Mouse (Mus musculus): ENCODE results near the gene Klhl21.

Klhl21 gene

DNA sequence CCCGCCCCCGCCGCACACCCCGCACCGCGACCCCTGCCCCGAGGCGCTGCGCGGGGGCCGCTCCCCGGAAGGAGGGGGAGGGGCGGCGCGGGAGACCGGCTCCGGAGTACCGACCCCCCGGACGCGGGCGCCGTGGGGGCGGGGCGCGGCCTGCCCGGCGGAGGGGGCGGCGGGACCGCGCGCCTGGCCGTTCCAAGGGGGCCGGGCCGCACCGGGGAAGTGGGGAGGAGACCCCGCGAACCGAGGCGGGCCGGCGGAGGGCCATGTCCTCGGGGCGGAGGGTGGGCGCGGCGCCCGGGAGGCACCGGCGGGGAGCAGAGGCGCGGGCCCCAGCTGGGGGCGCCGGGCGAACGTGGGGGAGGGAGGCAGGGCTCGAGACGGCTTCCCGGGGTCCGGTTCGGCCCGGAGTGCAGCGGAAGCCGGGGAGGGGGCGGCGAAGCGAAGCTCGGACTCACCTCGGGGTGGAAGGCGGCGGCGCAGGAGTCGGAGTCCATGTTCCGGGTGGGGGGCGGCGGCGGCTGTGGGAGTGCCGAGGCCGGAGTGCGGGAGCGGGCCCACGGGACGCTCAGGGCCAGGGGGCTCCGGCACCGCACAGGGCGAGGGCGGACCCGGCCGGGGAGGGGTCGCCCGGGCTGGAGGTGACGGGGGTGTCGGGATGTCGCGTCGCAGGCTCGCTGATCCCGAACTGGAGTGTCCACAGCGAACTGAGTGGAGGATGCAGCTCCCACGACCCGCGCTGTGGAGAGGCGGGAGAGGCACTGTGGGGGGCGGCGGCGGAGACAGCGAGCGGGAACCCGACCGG, 13.0 kb upstream of the Klhl21 start:
- DNase-seq (ENCODE audit: low read depth, low spot score): no peak

DNA sequence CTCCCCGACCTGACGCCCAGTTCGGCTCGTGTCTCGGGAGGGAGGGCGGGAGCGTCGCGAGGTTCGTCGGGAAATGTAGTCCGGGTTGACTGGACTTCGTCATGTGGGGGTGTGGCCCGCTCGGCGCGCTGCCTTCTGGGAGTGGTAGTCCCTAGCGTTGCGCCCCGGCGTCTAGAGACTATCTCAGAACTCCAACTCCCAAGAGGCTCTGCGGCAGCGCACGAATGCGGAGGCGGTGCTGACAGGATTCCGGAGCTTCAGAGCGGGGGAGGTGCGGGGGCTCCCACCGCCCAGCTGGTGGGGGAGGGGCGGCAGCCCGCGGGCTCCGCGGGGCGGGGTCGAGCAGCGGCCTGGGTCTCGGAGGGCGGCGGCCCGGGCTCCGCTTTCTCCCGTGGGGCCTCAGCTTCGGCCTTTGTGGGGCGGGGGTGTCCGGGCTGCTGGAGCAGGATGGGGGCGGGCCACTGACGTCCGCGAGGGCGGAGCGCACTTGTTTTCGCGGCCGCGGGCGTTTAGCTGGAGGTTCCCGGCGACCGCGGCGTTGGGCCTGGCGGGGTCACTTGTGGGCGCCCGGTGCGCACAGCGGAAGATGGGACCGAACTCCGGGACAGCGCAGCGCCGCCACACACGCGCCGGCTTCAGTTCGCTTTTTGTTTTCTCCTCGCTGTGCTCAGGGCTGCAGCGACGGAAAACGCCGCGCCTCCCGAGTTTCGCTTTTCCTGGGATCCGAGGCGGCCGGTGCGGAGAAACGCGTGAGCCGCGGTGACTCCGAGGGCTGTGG, 12.2 kb upstream of the Klhl21 start, which contains the start of gene Phf13:
Gene Phf13 (minus strand): TSS at position 86 of the 778 bp plus-strand sequence.
- DNase-seq (ENCODE audit: low read depth, low spot score): peak; percentile 98

DNA sequence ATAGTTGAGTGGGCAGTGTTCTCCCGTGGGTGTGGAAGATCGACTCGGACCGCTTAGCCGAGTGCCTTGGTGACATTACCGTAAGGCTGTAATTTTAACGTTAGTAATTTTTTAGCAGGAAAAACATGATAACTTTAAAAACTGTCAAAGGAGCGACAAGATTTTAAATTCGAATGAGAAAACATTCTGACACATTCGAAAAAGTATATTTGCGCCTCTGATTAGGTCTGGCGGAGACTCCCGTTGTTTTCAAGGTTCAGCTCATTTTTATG, 11.7 kb upstream of the Klhl21 start:
- DNase-seq (ENCODE audit: low read depth, low spot score): no peak

DNA sequence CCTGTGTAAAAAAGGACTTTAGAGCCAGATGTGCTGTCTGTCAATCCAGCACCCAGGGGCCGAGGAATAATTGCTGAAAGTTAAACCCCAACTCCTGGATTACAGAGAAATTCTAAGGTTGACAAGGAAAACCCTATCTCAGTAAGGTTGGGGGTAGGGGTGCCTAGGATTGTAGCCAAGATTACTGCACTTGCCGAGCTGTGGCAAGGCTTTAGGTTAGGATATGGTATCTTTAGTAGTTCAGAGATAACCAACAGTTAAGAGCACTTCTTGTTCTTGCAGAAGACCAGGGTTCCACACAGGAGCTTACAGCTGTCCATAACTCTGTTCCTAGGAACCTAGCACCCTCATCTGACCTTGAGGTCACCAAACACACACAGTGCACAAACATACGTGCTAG, 10.9 kb upstream of the Klhl21 start:
- no peak for DNase-seq (ENCODE audit: low read depth, low spot score)

DNA sequence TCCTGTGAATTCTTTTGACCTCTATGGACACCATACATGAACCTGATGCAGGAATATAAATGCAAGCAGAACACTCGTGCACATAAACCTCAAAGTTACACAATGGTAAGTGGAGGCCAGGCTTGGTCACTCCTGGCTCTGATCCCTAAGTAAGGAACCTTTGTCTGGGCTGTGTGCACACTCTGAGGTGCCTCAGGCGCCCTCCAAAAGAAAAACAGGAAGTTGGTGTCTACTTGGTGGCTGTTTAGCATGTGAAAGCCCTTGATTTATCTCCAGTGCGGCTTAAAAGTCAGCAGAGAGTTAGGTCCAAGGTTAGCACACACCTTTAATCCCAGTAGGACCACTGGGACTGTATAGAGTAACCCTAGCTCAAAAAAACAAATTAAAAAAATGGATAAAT, 9.1 kb upstream of the Klhl21 start:
- DNase-seq (ENCODE audit: low read depth, low spot score): no peak

DNA sequence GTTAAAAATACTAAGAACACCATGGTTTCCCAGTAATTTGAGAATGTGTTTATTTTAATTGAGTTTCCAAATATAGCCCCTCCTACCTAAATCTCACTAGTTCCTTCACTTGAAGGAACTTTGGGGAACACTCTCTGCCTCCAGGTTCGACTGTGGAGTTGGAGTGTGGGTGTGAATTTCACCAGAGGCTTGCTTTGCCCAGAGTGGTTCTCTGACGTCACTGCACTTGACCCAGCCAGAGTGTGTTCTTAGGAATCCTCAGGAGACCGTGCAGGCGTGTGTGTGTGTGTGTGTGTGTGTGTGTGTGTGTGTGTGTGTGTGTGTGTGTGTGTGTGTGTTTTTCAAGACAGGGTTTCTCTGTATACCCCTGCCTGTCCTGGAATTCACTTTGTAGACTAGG, 7.7 kb upstream of the Klhl21 start:
- no peak for DNase-seq (ENCODE audit: low read depth, low spot score)

DNA sequence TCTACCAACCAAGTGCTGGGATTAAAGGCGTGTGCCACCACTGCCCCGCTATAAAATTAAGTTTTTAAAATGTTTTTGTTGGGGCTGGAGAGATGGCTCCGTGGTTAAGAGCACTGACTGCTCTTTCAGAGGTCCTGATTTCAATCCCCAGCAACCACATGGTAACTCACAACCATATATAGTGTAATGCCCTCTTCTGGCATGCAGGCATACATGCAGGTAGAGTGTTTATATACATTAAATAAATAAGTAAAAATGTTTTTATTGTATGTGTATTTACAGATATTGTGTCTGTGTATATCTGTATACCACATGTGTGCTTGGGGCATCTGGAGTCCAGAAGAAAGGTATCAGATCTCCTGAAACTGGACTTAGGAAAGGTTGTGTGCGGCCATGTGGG, 7.3 kb upstream of the Klhl21 start:
- DNase-seq (ENCODE audit: low read depth, low spot score): no peak

DNA sequence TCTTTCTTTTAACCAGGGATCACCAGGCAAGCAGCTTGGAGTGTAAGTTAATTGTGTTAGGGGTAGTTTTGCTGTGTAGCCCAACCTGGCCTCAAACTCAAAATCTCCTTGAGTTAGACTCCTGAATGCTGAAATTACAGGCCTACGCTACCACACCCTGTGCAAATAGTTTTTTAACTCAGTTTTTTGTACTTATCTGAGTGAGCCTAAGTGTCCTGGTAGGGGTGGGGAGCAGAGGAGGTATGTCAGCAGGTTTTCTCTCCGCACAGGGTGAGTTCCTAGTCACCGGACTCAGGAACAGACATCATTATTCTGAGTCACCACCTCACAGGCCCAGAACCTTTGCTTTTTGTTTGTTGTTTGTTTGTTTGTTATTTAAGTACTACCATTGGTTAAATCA, 6.5 kb upstream of the Klhl21 start:
- DNase-seq (ENCODE audit: low read depth, low spot score): no peak

DNA sequence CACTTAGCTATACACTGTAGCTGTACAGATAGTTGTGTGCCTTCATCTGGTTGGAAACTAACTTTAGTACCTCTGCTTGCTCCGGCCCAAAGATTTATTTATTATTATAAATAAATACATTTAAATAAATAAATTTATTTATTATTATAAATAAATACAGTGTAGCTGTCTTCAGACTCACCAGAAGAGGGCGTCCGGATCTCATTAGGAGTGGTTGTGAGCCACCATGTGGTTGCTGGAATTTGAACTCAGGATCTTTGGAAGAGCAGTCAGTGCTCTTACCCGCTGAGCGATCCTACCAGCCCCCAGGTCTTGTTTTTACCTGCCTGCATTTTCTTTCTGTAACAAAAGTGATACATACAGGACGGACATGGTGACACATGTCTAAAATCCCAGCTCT, 2.5 kb upstream of the Klhl21 start:
- no peak for DNase-seq (ENCODE audit: low read depth, low spot score)

DNA sequence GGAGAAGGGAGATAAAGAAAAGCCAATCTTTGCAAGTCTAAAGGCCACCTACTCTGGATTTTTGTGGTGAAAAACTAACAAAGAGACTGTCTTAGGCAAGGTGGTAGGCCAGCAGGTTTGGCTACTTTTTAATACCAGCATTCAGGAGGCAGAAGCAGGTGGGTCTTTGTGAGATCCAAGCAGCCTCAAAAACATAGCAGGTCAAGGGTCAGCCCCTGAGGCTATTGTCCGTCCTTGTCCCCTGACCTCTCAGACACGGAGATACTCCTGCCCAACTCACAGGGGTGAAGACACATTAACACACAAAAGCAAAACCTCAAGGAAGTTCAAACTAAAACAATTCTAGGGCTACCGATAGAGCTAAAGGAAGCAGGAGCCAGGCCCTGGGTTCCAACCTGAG, 1.8 kb upstream of the Klhl21 start:
- no peak for DNase-seq (ENCODE audit: low read depth, low spot score)

DNA sequence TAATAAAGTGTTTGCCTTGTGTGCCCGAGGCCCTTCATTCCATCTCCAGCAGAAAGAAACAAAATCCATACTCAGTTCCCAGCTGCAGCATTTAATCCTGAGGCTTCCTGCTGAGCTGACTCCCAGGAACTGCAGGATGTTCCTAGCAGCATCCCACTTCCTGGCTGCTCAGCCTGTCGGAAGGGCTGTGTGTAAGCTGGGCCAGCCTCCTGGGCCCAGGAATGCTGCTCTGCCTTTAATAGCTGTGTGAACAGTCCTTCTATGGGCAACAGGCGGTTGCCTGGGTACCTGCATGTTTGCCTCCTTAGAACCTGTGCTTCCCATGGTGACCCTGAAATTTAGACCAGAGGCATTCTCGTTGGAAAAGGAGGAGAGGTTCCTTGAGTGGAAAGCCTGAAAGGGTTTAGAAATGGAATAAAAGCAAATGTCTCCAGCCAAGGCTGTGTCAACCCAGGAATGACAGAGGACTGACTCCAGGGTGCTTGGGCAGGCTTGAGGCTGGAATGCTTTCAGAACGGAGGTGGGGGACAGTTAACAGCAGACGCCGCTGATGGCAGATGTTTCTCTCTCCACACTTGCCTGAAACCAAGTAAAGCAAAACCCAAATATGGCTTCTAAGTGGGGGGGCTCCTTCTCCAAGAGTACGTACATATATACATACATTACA, 989 bp upstream of the Klhl21 start:
- DNase-seq (ENCODE audit: low read depth, low spot score): no peak

DNA sequence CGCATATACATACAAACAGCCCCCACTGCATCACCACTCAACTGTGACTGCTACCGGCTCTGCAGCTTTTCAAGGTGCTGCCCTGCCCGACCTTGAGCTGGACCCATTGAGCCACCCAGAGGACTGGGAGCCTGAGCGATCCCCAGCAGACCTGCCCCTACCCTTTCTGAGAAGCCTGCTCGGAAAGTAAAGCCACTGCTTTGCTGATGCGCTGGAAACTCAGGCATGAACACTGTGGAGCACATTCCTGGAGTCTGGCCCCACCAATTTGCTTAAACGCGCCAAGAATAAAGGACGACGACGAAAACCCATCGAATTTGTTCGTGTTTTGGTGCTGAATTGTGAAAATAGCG, 479 bp upstream of the Klhl21 start:
- no peak for DNase-seq (ENCODE audit: low read depth, low spot score)

DNA sequence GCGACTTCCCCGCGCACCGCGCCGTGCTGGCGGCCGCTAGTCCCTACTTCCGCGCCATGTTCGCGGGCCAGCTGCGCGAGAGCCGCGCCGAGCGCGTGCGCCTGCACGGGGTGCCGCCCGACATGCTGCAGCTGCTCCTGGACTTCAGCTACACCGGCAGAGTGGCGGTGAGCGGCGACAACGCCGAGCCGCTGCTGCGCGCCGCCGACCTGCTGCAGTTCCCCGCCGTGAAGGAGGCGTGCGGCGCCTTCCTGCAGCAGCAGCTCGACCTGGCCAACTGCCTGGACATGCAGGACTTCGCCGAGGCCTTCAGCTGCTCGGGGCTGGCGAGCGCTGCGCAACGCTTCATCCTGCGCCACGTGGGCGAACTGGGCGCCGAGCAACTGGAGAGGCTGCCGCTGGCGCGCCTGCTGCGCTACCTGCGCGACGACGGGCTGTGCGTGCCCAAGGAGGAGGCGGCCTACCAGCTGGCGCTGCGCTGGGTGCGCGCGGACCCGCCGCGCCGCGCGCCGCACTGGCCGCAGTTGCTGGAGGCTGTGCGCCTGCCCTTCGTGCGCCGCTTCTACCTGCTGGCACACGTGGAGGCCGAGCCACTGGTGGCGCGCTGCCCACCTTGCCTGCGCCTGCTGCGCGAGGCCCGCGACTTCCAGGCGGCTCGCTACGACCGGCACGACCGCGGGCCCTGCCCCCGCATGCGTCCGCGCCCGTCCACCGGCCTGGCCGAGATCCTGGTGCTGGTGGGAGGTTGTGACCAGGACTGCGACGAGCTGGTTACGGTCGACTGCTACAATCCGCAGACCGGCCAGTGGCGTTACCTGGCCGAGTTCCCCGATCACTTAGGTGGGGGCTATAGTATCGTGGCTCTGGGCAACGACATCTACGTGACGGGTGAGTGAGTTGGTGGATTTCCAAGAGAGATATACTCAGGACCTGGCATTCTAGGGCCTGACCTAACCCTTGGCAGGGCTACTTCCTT, 761 bp downstream of the Klhl21 start:
- no peak for DNase-seq (ENCODE audit: low read depth, low spot score)

DNA sequence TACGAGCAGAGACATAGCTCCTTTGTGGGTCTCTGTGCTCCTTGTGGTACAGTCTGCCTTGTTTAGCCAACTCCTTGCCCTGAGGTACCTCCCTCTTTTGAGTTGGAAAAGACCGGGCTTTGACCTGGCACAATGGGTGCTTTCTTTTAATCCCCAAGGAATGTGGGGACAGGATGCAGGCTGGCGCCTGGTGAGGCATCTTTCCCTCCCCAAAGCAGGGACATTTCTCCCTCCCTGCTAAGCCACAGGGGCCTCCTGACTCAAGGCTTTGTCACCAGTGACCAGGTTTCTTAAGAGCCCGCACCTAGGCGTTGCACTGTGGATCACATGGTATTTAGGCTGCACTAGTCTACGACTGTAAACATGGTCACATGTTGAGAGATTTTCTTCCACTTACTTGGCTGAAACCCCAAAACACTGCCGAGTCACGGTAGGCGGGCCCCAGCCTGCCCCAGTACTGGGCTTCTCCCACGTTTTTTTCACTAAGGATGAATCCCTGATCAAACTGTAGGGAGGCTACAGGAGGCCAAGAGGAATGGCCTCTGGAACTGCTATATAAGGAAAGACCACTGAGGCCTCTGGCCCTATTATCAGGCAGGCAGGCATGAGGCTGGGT, 1.6 kb downstream of the Klhl21 start:
- no peak for DNase-seq (ENCODE audit: low read depth, low spot score)

DNA sequence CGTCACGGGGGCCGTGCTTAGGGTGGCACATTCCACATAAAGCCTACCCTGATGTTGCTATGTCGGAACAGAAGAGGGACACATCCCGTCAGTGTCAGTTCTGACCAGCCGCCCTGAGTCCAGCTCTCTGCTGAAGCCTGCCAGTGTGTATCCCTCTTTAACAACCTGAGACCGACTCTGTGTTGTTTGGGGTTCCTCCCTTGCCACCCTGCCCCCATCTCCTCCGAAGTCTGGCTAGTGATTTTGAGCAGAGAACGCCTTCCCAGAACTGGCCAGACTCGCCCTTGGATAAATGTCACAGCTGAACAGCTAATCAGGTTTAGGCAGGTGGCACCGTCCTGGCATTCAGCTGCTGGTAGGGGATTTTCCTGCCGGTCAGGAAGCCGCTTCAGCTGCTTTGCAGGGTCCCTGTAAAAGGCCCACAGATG, 2.1 kb downstream of the Klhl21 start:
- DNase-seq (ENCODE audit: low read depth, low spot score): no peak

DNA sequence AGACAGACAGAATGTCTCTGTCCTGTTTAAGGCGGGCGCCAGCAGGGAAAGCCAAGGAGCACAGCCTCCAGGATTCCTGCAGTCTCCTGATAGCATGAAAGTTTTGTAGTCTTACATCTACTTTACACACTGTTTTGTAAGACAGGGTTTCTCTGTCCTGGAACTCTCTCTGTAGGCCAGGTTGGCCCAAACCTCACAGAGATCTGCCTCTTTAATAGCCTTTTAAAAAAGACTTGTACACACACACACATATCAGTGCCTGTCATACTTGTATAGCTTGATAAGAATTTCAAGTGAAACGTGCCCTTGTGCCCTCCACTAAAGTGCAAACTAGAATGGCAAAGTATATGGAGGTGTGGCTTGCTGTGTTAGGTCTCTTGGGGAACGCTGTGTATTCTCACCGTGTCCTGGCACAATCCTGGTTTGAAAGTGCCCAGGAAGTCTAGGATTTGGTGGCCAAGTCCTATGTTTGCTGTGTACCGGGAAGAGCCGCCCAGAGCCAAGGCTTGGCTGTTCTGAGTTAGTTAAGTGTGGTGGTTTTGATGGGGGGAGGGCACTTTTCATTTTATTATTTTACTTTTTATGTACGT, 2.7 kb downstream of the Klhl21 start:
- no peak for DNase-seq (ENCODE audit: low read depth, low spot score)

DNA sequence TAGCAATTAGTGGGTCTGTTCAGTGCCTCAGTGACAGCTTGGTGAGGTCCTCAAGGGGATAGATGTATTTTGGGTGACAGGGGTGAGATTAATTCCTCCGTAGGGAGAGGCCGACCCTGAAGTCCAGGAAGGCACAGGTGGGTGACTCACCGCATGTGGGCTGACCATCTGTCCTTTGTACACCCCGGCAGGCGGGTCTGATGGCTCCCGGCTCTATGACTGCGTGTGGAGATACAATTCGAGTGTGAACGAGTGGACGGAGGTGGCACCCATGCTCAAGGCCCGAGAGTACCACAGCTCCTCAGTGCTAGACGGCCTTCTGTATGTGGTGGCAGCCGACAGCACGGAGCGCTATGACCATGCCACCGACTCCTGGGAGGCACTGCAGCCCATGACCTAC, 3.5 kb downstream of the Klhl21 start:
- DNase-seq (ENCODE audit: low read depth, low spot score): no peak

DNA sequence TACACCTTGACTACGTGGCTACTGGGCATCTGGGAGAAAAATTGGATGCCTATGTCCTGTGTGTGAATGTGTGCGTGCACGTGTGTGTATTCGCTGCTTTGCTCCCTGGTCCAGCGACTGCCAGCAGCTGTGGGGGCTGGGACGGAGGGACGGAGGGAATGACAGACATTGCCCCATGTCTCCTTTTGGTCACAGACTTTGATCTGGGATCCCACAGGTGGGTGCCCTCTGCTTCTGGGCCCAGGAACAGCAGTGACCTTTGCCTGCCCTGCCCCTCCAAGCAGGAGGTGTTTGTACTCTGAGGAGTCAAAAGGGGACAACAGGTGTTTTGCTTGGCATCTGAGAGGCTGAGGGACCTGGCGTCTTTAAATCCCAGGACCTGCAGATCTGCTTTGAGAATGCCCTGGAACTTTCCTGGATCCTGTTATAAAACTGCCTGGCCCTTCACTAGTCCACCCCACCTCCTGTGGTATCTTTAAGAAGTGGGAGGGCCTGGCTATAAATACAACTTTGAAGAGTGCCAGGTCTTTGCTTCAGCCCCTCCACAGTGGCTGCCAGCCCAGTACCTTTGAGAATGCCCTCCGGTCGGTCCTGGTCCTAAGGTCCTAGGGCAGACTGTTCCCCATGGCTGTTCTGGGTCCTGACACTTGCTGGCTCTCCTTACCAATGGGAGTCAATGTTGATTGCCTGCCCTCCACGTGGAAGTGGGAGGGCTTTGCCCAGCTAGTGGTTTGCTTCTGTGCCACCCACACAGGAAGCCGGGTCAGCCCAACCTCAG, 4.6 kb downstream of the Klhl21 start:
- DNase-seq (ENCODE audit: low read depth, low spot score): no peak

DNA sequence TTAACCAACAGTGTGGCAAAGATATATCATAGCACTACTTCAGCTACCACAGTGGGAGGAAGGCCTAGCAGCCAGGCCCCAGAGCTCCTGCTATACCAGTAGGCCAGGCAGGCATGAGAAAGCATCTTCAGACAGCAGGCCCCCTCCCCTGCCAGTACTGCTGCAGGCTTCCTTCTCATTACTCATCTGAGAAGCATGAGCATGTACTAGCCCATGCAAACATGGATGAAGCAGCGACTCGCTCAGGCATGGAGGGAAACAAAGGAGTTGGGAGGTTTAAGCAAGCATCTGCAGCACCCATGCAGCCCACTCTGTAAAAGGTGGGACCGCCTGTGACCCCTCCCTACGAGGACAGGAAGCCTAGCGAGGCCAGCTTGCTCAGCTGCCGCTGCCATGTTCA, 10.5 kb downstream of the Klhl21 start:
- no peak for DNase-seq (ENCODE audit: low read depth, low spot score)

DNA sequence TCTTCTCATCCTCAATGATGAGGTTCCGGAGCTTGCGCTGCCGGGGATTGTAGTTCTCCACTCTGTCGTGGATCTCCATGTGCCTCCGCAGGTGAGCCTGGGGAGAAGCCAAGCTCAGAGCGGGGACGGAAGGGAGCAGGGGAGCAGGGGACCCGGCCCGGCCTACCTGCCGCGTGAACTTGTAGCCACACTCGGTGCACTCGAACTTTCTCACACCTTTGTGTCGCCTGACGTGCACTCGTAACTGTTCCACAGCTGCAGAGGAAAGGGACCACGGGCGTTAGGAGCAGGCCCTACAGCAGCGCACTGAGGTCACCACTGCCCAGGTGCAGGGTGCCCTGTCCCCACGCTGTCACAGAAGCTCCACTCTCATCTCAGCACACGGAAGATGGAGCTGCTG, 11.4 kb downstream of the Klhl21 start:
- DNase-seq (ENCODE audit: low read depth, low spot score): no peak
